Mouse (Mus musculus) gastrocnemius, postnatal 36 days (tissue): ENCODE data around the gene H2afb2. TPM values are rescaled to one million over a fixed set of nuclear protein-coding genes. Genes with fewer than 3 reads are reported as not detected.

Experiments
- DNase-seq, 2 experiments: peaks; one replicate each; pipeline ENCODE4 v3.0.0; 2022
- intact Hi-C: fragments of 180-260 bp; cut with DNase I; formaldehyde crosslinking; loops from one replicate; pipeline ENCODE4 v1.15.1; 2025
- long read RNA-seq, 2 experiments: library from polyadenylated mRNA; stranded (forward); transcript quantifications; one replicate each; pipeline ENCODE4 v2.0.0; 2021
- total RNA-seq, 2 experiments: library from RNA; stranded (reverse); gene quantifications; 2 replicates each; pipeline ENCODE4 v1.2.3; 2021

The H2afb2 gene
- total RNA-seq: not detected
- long read RNA-seq, experiment 1: 0 reads
- long read RNA-seq, experiment 2: 0 reads

DNA sequence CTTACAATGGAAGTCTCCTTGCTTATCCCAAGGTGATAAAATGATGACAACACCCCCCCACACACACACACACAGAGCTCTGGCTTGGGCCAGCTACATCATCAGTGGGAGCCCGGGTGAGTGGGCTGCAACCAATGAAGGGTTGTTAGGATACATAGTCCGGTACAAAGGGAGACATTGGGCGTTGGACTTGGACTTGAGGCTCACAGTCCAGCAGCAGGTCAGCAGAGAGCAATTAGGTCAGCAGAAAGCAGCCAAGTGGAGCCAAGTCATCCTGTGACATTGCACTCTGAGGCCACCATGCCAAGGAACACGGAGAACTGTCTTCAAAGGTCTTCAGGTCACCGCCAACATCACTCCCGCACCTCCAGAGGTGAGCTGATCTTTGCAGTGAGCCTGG, at the start of gene H2afb2:
TSS of gene H2afb2 (plus strand) at position 301 of the 400 bp plus-strand sequence.
- no peak for DNase-seq
- intact Hi-C loops: no loop called here

Other genes with a start within 250 kb of the H2afb2 start
- not detected for gene Cpxcr1, start 232.2 kb upstream of the H2afb2 start, total RNA-seq